Mouse (Mus musculus): ENCODE measurements around the gene Mas1.

DNA sequence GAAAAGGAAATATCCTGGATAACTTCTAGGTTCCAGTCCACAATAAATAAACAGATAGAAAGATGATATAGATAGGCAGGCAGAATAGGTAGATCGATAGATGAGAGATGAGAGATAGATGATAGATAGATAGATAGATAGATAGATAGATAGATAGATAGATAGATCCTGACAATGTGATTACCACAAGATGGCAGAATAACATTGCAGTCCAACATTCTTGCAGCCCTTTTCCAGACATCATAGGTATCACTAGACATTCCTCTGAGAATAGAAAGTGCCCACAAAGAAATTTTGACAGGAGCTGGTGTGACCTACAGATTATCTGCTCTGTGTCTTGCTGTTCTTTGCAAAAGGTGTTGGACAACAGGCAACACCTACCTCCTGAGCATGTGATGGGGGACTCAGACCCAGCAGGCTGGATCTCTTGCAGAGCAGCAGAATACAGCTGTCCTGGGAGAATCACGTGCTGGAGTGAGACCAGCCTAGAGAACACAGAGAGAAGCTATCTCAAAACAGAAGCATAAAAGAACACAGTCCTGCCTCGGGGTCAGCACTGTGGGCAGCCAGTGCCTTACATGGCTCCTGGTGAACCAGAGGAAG lies 70.4 kb downstream of the Mas1 start:
- TF ChIP-seq CTCF (IDR thresholded peaks at IDR 0.05; ENCODE audit: extremely low read depth, insufficient read depth, low read length): no peak
- no peak for TF ChIP-seq POLR2A (IDR thresholded peaks at IDR 0.05; ENCODE audit: extremely low read depth, insufficient read depth, low read length)

All from cortical plate, adult 2 months (tissue).